Mouse (Mus musculus) T-helper 17 cell (primary cell): Measurements from ENCODE around the gene Zfp987.
"Not testable (repeated sequence)": the region's sequence is repeated elsewhere in the genome, so short reads cannot be mapped to it uniquely, and the experiment has no call there.

Experiments used
- in situ Hi-C, 2 experiments: fragments of 300-600 bp; cut with MboI, MseI; formaldehyde crosslinking; loops; 1 replicate in 1 of 2; 2 replicates in 1 of 2; pipeline ENCODE4 v1.15.1; 2025; ENCODE audit warnings: high pct_unique_total_duplicates in 2 of 2

Zfp987 gene

GRCm38 (mm10) chr4:146096998-146097397 lies at the start of gene Zfp987:
Gene Zfp987 (plus strand): TSS chr4:146097298.
- in situ Hi-C loops: not testable (repeated sequence)

GRCm38 (mm10) chr4:146052536-146052935 lies 44.6 kb upstream of the Zfp987 start:
- in situ Hi-C loops: loop anchor here (5.0 to 25.0 kb wide), 17 partner anchors 110 to 1072 kb away; partner anchors contain the start of genes Zfp600 (in 1 of the 2), Zfp986 (in 1 of the 2) and Zfp993 (in 1 of the 2)

GRCm38 (mm10) chr4:146053445-146053844 lies 43.7 kb upstream of the Zfp987 start:
- in situ Hi-C loops: loop anchor here (5.0 to 25.0 kb wide), 17 partner anchors 109 to 1071 kb away; partner anchors contain the start of genes Zfp600 (in 1 of the 2), Zfp986 (in 1 of the 2) and Zfp993 (in 1 of the 2)

- in situ Hi-C loops: loop anchor here (5.0 to 25.0 kb wide), 18 partner anchors 107 to 1462 kb away; partner anchors contain the start of genes Zfp600 (in 1 of the 2), Zfp986 (in 1 of the 2) and Zfp993 (in 1 of the 2)
Observed at GRCm38 (mm10) chr4:146055335-146055734, 41.8 kb upstream of the Zfp987 start.

- in situ Hi-C loops: loop anchor here (5.0 to 25.0 kb wide), 18 partner anchors 104 to 1459 kb away; partner anchors contain the start of genes Zfp600 (in 1 of the 2), Zfp986 (in 1 of the 2) and Zfp993 (in 1 of the 2)
Observed at GRCm38 (mm10) chr4:146058646-146059045, 38.5 kb upstream of the Zfp987 start.

GRCm38 (mm10) chr4:146059078-146059477 lies 38.0 kb upstream of the Zfp987 start:
- in situ Hi-C loops: loop anchor here (5.0 to 25.0 kb wide), 18 partner anchors 103 to 1458 kb away; partner anchors contain the start of genes Zfp600 (in 1 of the 2), Zfp986 (in 1 of the 2) and Zfp993 (in 1 of the 2)

- in situ Hi-C loops: loop anchor here (5.0 to 25.0 kb wide), 18 partner anchors 102 to 1457 kb away; partner anchors contain the start of genes Zfp600 (in 1 of the 2), Zfp986 (in 1 of the 2) and Zfp993 (in 1 of the 2)
Observed at GRCm38 (mm10) chr4:146059974-146060693, 37.0 kb upstream of the Zfp987 start.

GRCm38 (mm10) chr4:146061082-146061481 lies 36.0 kb upstream of the Zfp987 start:
- in situ Hi-C loops: loop anchor here in 1 of 2 experiments (25.0 kb wide), 3 partner anchors 101 to 424 kb away; partner anchors contain the start of gene Zfp600

- in situ Hi-C loops: loop anchor here in 1 of 2 experiments (25.0 kb wide), 3 partner anchors 100 to 425 kb away; partner anchors contain the start of gene Zfp600
Observed at GRCm38 (mm10) chr4:146062021-146062420, 35.1 kb upstream of the Zfp987 start.

- in situ Hi-C loops: loop anchor here in 1 of 2 experiments (25.0 kb wide), 3 partner anchors 99 to 426 kb away; partner anchors contain the start of gene Zfp600
Observed at GRCm38 (mm10) chr4:146063001-146063400, 34.1 kb upstream of the Zfp987 start.

GRCm38 (mm10) chr4:146063621-146064020 lies 33.5 kb upstream of the Zfp987 start:
- in situ Hi-C loops: loop anchor here in 1 of 2 experiments (25.0 kb wide), 3 partner anchors 99 to 426 kb away; partner anchors contain the start of gene Zfp600

- in situ Hi-C loops: loop anchor here in 1 of 2 experiments (25.0 kb wide), 3 partner anchors 97 to 428 kb away; partner anchors contain the start of gene Zfp600
Observed at GRCm38 (mm10) chr4:146064807-146065206, 32.3 kb upstream of the Zfp987 start.

GRCm38 (mm10) chr4:146066932-146067580 lies 30.0 kb upstream of the Zfp987 start:
- in situ Hi-C loops: loop anchor here in 1 of 2 experiments (25.0 kb wide), 3 partner anchors 95 to 430 kb away; partner anchors contain the start of gene Zfp600

- in situ Hi-C loops: loop anchor here in 1 of 2 experiments (25.0 kb wide), 3 partner anchors 95 to 430 kb away; partner anchors contain the start of gene Zfp600
Observed at GRCm38 (mm10) chr4:146067594-146067993, 29.5 kb upstream of the Zfp987 start.

GRCm38 (mm10) chr4:146073264-146073663 lies 23.8 kb upstream of the Zfp987 start:
- in situ Hi-C loops: loop anchor here (5.0 to 25.0 kb wide), 6 partner anchors 89 to 1659 kb away; partner anchors contain the start of gene Zfp600 (in 1 of the 2)

- in situ Hi-C loops: loop anchor here in 1 of 2 experiments (5.0 kb wide), 1 partner anchor 1596 kb away; no protein-coding TSS in a partner anchor
Observed at GRCm38 (mm10) chr4:146101448-146101847, 4.3 kb downstream of the Zfp987 start.

- in situ Hi-C loops: loop anchor here (25.0 kb wide), 2 partner anchors 94 to 1081 kb away; no protein-coding TSS in a partner anchor
Observed at GRCm38 (mm10) chr4:146156524-146156923, 59.4 kb downstream of the Zfp987 start, which contains the start of gene Zfp600. Gene Zfp600 (plus strand): TSS chr4:146156824.

GRCm38 (mm10) chr4:146162893-146163292 lies 65.8 kb downstream of the Zfp987 start:
- in situ Hi-C loops: loop anchor here (10.0 to 25.0 kb wide), 3 partner anchors 101 to 1074 kb away; no protein-coding TSS in a partner anchor

- in situ Hi-C loops: loop anchor here (5.0 to 25.0 kb wide), 8 partner anchors 105 to 1470 kb away; no protein-coding TSS in a partner anchor
Observed at GRCm38 (mm10) chr4:146167202-146167832, 70.2 kb downstream of the Zfp987 start.
